Mouse (Mus musculus) liver, postnatal 0 days (tissue): ENCODE results near the gene Ddx54. TPM values are rescaled to one million over a fixed set of nuclear protein-coding genes. Genes with fewer than 3 reads are reported as not detected.

Experiments
- ATAC-seq: fragments of 200-750 bp; cut with Nextera tagmentation; 2 replicates; pipeline ENCODE4 v1.8.0; 2017; ENCODE audit warnings: mild to moderate bottlenecking, moderate library complexity
- DNase-seq: peaks from one replicate; pipeline ENCODE4 v3.0.0-alpha.2; 2016
- H3K27ac ChIP-seq: fragments of 300-500 bp; sonication (generic); 2 replicates; pipeline ENCODE4 v1.5.1; 2014; ENCODE audit warnings: antibody characterized with exemption, moderate library complexity, mild to moderate bottlenecking, low read depth
- H3K27me3 ChIP-seq: fragments of 300-500 bp; sonication (generic); 2 replicates; pipeline ENCODE4 v1.6.1; 2014; ENCODE audit warnings: low read length, control low read depth, mixed read lengths; ENCODE audit not compliant: insufficient read depth
- H3K36me3 ChIP-seq: fragments of 300-500 bp; sonication (generic); replicated peaks from 2 replicates; pipeline ENCODE4 v1.6.1; 2014; ENCODE audit warnings: mild to moderate bottlenecking, control low read depth, low read length, moderate library complexity, mixed read lengths; ENCODE audit not compliant: insufficient read depth
- H3K4me1 ChIP-seq: fragments of 300-500 bp; sonication (generic); 2 replicates; pipeline ENCODE4 v1.6.1; 2014; ENCODE audit warnings: antibody characterized with exemption, mild to moderate bottlenecking, control low read depth; ENCODE audit not compliant: insufficient read depth
- H3K4me2 ChIP-seq: fragments of 300-500 bp; sonication (generic); 2 replicates; pipeline ENCODE4 v1.6.1; 2014; ENCODE audit warnings: low read depth, mild to moderate bottlenecking, low read length, moderate library complexity, mixed read lengths
- H3K4me3 ChIP-seq: fragments of 300-500 bp; sonication (generic); 2 replicates; pipeline ENCODE4 v1.5.1; 2014; ENCODE audit warnings: low read depth, low read length
- H3K9ac ChIP-seq: fragments of 300-500 bp; sonication (generic); replicated peaks from 2 replicates; pipeline ENCODE4 v1.6.1; 2014; ENCODE audit warnings: mild to moderate bottlenecking, moderate library complexity
- H3K9me3 ChIP-seq: fragments of 300-500 bp; sonication (generic); 2 replicates; pipeline ENCODE4 v1.6.1; 2016; ENCODE audit warnings: mild to moderate bottlenecking, control low read depth, low read length, mixed read lengths
- CTCF ChIP-seq: sonication (generic); IDR thresholded peaks from 2 replicates; pipeline ENCODE4 v1.5.1; 2016; ENCODE audit warnings: antibody characterized with exemption, low read depth
- EP300 ChIP-seq: IDR thresholded peaks from 2 replicates; pipeline ENCODE4 v1.6.1; 2016; ENCODE audit warnings: antibody characterized with exemption, low read depth, mild to moderate bottlenecking
- WGBS: fragments of 180-500 bp; shearing (Covaris S2); extraction: QIAGEN DNeasy Blood & Tissue Kit; methylation state at CpG from one replicate; pipeline ENCODE4 v1.1.7; 2014; ENCODE audit not compliant: insufficient replicate concordance; 5-methylcytosine and 5-hydroxymethylcytosine counted together
- polyA plus RNA-seq: library from polyadenylated mRNA; unstranded; fragments of >200 nt; fragmentation: Nextera tagmentation; extraction: Ambion mirVana; gene quantifications from 2 replicates; pipeline ENCODE4 v1.2.1, GENCODE M21; 2015

The Ddx54 gene
- polyA plus RNA-seq, 1 experiment from 2014 or later = 15.1 TPM

GRCm38 (mm10) chr5:120653873-120654272 lies 41.3 kb downstream of the Ddx54 start:
- ATAC-seq (no peak), DNase-seq (no peak)
- Histone ChIP-seq H3K4me1 (peaks cover 4% of the 10 kb centered on the region), H3K36me3 (no peaks in the 10 kb centered on the region), H3K4me3 (no peak overlapping the region), H3K9me3 (no peaks in the 10 kb centered on the region), H3K27ac (no peak overlapping the region), H3K27me3 (peaks cover 23% of the 10 kb centered on the region), H3K9ac (no peak overlapping the region), H3K4me2 (no peak overlapping the region)
- TF ChIP-seq CTCF (no peak), EP300 (no peak)
- WGBS = 88% methylated on average over 2 of the region's 2 CpGs

DNA sequence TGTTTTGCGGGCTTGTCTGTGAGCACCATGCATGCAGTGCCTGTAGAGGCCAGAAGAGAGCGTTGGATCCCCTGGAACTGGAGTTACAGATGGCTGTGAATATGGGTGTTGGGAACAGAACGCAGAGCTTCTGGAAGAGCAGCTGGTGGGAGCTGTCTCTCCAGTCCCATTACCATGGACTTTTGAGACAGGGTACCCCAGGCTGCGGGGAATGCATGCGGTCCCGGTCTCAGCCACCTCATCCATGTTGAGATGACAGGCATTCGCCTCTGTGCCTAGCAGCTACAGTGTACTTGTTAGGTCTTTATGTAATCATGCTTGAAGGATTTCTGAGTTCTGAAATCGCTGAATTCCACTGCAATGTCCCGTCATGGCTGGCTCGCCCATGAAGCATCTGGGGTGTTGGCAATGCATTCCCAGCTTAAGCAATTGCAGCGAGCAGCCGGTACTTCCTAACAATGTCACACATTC lies 43.8 kb downstream of the Ddx54 start:
- DNase-seq (no peak), ATAC-seq (no peak)
- TF ChIP-seq CTCF (no peak), EP300 (no peak)
- H3K4me2 ChIP-seq = no peak overlapping the region
- H3K9me3 ChIP-seq = no peaks in the 10 kb centered on the region
- H3K9ac ChIP-seq = no peak overlapping the region
- no peak overlapping the region for H3K4me3 ChIP-seq
- H3K4me1 ChIP-seq = no peaks in the 10 kb centered on the region
- WGBS = 79% methylated on average over 12 of the region's 12 CpGs
- H3K27ac ChIP-seq = no peak overlapping the region
- no peaks in the 10 kb centered on the region for H3K36me3 ChIP-seq
- H3K27me3 ChIP-seq = 0 out of 2 replicates have a peak, but pooled peaks cover 7% of the 10 kb centered on the region

GRCm38 (mm10) chr5:120660816-120661215 lies 48.3 kb downstream of the Ddx54 start:
- Histone ChIP-seq H3K9ac (no peak overlapping the region), H3K4me2 (no peak overlapping the region), H3K27ac (no peak overlapping the region), H3K27me3 (0 out of 2 replicates have a peak, but pooled peaks cover 7% of the 10 kb centered on the region), H3K4me3 (no peak overlapping the region), H3K36me3 (no peaks in the 10 kb centered on the region), H3K9me3 (no peaks in the 10 kb centered on the region), H3K4me1 (no peaks in the 10 kb centered on the region)
- no peak for TF ChIP-seq CTCF
- no peak for TF ChIP-seq EP300
- DNase-seq = no peak
- ATAC-seq = no peak
- 55% methylated on average over 5 of the region's 5 CpGs for WGBS

GRCm38 (mm10) chr5:120664888-120665287 lies 52.3 kb downstream of the Ddx54 start:
- TF ChIP-seq EP300 = no peak
- peak; percentile 6; the same call in 1 of the 2 replicates for TF ChIP-seq CTCF
- no peaks in the 10 kb centered on the region for H3K27me3 ChIP-seq
- H3K27ac ChIP-seq = no peak overlapping the region
- no peak overlapping the region for H3K4me3 ChIP-seq
- no peaks in the 10 kb centered on the region for H3K4me1 ChIP-seq
- H3K9me3 ChIP-seq = no peaks in the 10 kb centered on the region
- ATAC-seq (no peak), DNase-seq (no peak)
- no peaks in the 10 kb centered on the region for H3K36me3 ChIP-seq
- H3K4me2 ChIP-seq = no peak overlapping the region
- WGBS = 51% methylated on average over 2 of the region's 2 CpGs
- no peak overlapping the region for H3K9ac ChIP-seq

DNA sequence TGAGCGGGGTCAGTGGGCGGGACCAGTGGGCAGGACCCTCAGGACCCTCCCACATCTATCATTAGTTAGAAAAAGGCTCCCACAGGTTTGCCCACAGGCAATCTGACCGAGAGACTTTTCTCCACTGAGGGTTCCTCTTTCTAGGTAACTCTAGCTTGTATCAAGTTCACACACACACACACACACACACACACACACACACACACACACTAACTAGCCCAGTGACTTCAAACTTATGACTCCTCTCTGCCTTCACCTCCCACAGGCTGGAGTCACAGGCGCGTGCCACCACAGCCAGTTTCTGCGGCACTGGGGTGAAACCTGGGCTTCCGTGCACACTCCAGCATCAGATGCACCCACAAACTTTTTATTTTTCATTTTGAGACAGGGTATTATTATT lies 56.2 kb downstream of the Ddx54 start:
- ATAC-seq = no peak
- Histone ChIP-seq H3K9ac (no peak overlapping the region), H3K27me3 (no peaks in the 10 kb centered on the region), H3K27ac (no peak overlapping the region), H3K36me3 (no peaks in the 10 kb centered on the region), H3K4me1 (no peaks in the 10 kb centered on the region), H3K9me3 (no peaks in the 10 kb centered on the region), H3K4me3 (no peak overlapping the region), H3K4me2 (no peak overlapping the region)
- TF ChIP-seq EP300 (no peak), CTCF (no peak)
- WGBS = 63% methylated on average over 7 of the region's 7 CpGs
- DNase-seq = no peak

GRCm38 (mm10) chr5:120670132-120670531 lies 57.6 kb downstream of the Ddx54 start:
- no peak for DNase-seq
- ATAC-seq = no peak
- TF ChIP-seq EP300 = no peak
- no peak for TF ChIP-seq CTCF
- 71% methylated on average over 7 of the region's 7 CpGs for WGBS
- no peak overlapping the region for H3K4me2 ChIP-seq
- H3K9me3 ChIP-seq = no peaks in the 10 kb centered on the region
- H3K9ac ChIP-seq = no peak overlapping the region
- no peak overlapping the region for H3K27ac ChIP-seq
- no peaks in the 10 kb centered on the region for H3K27me3 ChIP-seq
- H3K4me3 ChIP-seq = no peak overlapping the region
- H3K36me3 ChIP-seq = no peaks in the 10 kb centered on the region
- no peaks in the 10 kb centered on the region for H3K4me1 ChIP-seq

GRCm38 (mm10) chr5:120671865-120672264 lies 59.3 kb downstream of the Ddx54 start:
- no peak for TF ChIP-seq EP300
- no peak for TF ChIP-seq CTCF
- ATAC-seq = no peak
- 61% methylated on average over 3 of the region's 3 CpGs for WGBS
- Histone ChIP-seq H3K4me2 (no peak overlapping the region), H3K36me3 (no peaks in the 10 kb centered on the region), H3K9me3 (no peaks in the 10 kb centered on the region), H3K4me3 (no peak overlapping the region), H3K4me1 (no peaks in the 10 kb centered on the region), H3K27me3 (no peaks in the 10 kb centered on the region), H3K9ac (no peak overlapping the region), H3K27ac (no peak overlapping the region)
- DNase-seq = no peak
